Mouse (Mus musculus) embryonic fibroblast, embryonic 13.5 days (primary cell): ENCODE data around the gene Usp7. TPM values are rescaled to one million over a fixed set of nuclear protein-coding genes. Genes with fewer than 3 reads are reported as not detected.

Experiments used
- H3K27ac ChIP-seq: 2 replicates; pipeline ENCODE4 v1.5.1; 2012; ENCODE audit warnings: low read length, control low read depth, inconsistent platforms; ENCODE audit not compliant: insufficient read depth
- H3K4me1 ChIP-seq: 2 replicates; pipeline ENCODE4 v1.6.1; 2011; ENCODE audit warnings: low read length; ENCODE audit not compliant: control insufficient read depth, insufficient read depth
- H3K4me3 ChIP-seq: 2 replicates; pipeline ENCODE4 v1.5.1; 2011; ENCODE audit warnings: mild to moderate bottlenecking, control low read depth, low read length; ENCODE audit not compliant: insufficient read depth
- CTCF ChIP-seq: IDR thresholded peaks from 2 replicates; pipeline ENCODE4 v1.5.1; 2011; ENCODE audit warnings: mild to moderate bottlenecking, control low read depth, low read length, moderate library complexity, borderline replicate concordance; ENCODE audit not compliant: insufficient read depth
- POLR2A ChIP-seq: IDR thresholded peaks from 2 replicates; pipeline ENCODE4 v1.6.1; 2011; ENCODE audit warnings: low read depth, mild to moderate bottlenecking, control low read depth, low read length, moderate library complexity
- polyA plus RNA-seq: library from polyadenylated mRNA; stranded (reverse); fragments of >200 nt; gene quantifications from 2 replicates; pipeline ENCODE4 v1.2.4, GENCODE M21; 2011; ENCODE audit warnings: low read depth; ENCODE audit not compliant: missing spikeins, insufficient read length

Gene Usp7
- polyA plus RNA-seq, 1 experiment = 118 TPM

DNA sequence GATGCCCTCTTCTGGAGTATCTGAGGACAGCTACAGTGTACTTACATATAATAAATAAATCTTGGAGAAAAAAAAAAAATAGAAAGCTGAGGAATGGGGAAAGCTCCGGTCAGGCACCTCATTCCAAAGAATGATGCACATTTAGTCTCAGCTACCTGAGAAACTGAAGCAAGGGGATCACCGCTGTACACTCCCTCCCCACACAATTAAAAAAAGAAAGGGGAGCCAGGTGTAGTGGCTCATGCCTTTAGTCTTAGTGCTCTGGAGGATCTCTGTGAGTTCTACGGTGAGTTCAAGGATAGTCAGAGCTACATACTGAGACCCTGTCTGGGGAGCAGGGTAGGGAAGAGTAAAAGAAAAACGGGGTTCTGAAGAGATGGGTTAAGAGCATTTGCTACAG, 22.6 kb downstream of the Usp7 start:
- Histone ChIP-seq H3K4me3 (no peak overlapping the region), H3K27ac (no peak overlapping the region), H3K4me1 (no peaks in the 10 kb centered on the region)
- no peak for TF ChIP-seq CTCF
- no peak for TF ChIP-seq POLR2A

DNA sequence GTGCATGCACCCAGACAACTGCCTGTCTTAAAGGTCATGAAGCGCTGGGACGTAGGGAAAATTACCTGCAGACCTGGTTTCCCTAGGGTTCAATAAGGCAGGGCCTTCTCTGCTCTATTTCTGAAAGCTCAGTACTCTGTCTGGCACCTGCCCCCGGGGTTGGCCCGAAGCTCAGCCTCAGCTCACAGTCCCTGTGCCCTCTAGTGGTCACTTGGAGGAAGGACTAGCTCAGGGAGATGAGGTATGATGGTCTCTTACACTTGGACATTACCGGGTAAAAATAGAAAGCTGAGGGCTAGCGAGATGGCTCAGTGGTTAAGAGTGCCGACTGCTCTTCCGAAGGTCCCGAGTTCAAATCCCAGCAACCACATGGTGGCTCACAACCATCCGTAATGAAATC, 23.0 kb downstream of the Usp7 start:
- no peak overlapping the region for H3K4me3 ChIP-seq
- H3K27ac ChIP-seq = no peak overlapping the region
- TF ChIP-seq POLR2A = no peak
- TF ChIP-seq CTCF = peak; percentile 79; the same call in 1 of the 2 replicates
- no peaks in the 10 kb centered on the region for H3K4me1 ChIP-seq

DNA sequence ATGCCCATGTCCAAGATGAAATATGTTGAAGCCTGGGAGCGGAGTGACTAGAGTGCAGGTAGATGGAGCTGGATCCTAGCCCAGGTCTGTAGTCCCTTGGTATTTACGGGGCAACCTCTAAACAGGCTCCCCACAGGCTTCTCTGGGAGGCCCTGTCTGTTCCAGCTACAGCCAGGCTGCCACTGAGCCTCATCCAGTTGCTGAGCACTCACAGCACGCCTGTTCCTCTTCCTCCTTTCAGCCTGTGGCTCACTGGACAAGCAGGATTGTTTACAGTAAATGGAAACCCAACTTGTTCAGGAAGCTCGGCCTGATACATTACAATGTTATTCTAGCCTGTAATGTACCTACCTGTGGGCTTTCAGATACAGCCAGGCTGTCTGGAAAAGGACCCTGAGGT, 23.5 kb downstream of the Usp7 start:
- no peak for TF ChIP-seq CTCF
- no peak for TF ChIP-seq POLR2A

DNA sequence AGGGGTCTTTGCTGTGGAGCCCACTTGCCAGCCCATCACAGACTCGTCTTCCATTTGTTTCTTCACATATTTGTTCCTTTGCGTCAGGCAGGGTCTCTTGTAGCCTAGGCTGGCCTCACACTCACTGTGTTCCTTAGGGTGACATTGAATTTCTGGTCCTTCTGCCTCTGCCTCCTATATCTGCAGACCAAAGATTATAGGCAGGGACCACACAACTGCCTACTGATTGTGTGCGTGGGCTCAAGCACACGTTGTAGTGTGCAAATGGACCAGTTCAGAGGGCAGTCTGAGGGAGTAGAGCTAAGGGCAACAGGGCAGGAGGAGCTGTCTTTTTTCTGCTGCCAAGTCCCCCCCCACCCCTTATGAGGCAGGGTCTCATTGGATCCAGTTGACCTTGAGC, 24.0 kb downstream of the Usp7 start:
- Histone ChIP-seq H3K27ac (no peak overlapping the region), H3K4me1 (no peaks in the 10 kb centered on the region)
- TF ChIP-seq CTCF (no peak), POLR2A (no peak)

More for the DNA sequence above, 23.5 kb downstream of the Usp7 start:
- Histone ChIP-seq H3K27ac (no peak overlapping the region), H3K4me3 (no peak overlapping the region), H3K4me1 (no peaks in the 10 kb centered on the region)

DNA sequence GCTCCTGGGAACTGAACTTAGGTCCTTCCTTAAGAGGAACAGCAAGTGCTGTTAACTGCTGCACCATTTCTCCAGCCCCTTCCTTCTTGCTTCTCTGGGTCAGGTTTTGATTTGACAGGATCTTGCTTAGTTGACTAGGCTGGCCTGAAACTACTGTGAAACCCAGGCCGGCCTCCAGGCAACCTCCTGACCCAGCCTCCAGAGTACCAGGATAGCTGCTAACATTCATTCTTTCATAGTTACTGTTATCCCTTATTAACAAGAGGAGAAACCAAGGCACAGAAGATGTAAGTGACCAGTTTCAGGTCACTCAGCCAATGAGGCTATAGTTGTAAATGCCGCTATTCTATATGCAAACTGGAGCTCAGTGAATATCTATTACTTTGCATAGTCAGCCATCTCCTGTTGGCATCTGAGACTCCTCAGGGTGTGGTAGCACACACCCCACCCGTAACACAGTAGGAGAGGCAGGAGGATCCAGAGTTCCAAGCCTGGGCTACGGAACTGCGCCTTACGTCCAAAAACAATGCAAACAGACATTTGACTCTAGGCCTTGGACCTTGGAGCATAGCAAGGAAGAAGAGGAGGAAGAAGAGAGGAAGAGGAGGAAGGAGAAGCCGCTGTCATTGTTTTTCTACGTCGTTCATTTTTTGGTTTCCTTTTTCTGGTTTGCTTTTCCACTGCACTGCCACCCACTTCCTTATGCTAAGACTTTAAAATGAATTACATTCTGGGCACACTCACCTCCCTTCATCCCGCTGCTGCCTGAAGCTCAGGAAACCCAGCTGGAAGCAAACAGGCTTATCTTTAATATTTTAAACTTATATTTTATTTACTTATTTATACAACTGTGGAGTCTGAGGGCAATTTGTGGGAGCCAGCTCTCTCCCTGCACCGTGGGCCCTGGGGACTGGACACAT, 24.7 kb downstream of the Usp7 start:
- no peak overlapping the region for H3K4me3 ChIP-seq
- no peak overlapping the region for H3K27ac ChIP-seq
- H3K4me1 ChIP-seq = no peaks in the 10 kb centered on the region
- TF ChIP-seq POLR2A = no peak
- TF ChIP-seq CTCF = no peak

More for the DNA sequence above, 24.0 kb downstream of the Usp7 start:
- H3K4me3 ChIP-seq = no peak overlapping the region

DNA sequence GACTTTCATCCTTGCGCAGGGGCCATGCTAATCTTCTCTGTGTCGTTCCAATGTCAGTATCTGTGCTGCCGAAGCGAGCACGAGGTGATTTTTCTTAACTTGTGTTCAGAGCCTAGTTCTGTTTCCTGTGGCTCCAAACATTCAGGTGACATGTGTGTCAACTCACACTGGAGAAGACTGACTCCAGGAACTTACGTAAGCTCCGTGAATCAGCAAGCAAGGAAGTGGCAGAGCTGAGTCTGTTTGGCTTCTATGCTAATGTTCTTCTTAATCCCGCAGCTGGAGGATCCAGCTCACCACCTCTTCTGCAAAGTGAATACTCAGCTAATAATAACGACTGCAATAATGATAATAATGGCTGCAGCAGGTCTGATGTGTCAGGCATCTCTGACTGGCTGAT, 25.9 kb downstream of the Usp7 start:
- Histone ChIP-seq H3K27ac (no peak overlapping the region), H3K4me3 (no peak overlapping the region), H3K4me1 (no peaks in the 10 kb centered on the region)
- TF ChIP-seq POLR2A = no peak
- no peak for TF ChIP-seq CTCF

DNA sequence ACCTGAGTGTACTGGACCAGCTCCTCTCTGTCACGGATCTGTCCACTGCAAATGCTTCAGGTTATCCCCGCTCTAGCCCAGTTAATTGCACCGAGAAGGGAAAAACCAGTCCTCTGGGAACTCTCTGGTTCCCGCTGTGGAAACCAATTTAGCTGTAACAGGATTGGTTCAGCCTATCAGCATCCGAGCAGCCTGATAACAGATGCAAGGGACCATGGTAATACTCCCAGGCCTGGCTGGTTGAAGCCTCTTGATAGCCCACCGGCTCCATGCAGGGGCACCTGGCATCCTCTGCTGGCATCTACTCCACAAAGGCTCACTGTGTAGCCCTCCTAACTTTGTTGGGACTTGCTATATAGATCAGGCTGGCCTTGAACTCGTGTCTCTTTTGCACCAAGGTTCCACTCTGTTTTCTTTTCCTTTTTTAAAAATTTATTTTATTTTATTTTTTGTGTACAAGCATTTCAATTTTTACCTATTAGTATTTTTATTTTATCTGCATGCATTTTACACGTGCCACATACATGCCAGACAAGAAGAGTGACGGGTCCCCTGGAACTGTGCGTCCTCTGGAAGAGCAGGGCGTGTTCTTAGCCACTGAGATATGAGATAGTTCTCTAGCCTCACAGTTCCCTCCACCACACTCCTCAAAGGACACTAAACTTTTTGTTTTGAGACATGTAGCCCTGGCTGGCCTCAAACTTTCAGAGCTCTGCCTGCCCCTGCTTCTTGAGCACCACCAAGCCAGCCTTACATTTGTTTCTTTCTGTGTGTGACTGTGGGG, 27.8 kb downstream of the Usp7 start:
- no peaks in the 10 kb centered on the region for H3K4me1 ChIP-seq
- no peak overlapping the region for H3K27ac ChIP-seq
- no peak for TF ChIP-seq CTCF
- H3K4me3 ChIP-seq = no peak overlapping the region

DNA sequence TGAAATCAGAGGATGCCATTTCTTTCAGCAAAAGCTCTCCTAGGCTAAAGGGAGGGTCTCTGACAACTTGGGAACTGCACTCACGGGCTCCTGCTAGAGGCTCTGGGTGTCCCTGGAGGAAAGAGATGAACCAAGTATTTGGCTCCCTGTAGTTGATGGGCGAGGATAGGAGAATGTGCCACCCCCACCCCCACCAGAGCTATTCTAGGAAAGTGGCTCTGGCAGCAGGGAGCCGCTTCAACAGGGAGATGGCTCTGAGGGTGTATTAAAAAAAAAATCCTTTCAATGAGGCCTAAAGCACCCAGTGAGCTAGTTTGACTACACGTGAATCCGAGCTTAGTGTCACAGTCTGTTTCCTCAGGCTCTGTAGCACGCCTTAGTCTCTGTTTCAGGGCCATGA, 29.1 kb downstream of the Usp7 start:
- H3K4me3 ChIP-seq = no peak overlapping the region

DNA sequence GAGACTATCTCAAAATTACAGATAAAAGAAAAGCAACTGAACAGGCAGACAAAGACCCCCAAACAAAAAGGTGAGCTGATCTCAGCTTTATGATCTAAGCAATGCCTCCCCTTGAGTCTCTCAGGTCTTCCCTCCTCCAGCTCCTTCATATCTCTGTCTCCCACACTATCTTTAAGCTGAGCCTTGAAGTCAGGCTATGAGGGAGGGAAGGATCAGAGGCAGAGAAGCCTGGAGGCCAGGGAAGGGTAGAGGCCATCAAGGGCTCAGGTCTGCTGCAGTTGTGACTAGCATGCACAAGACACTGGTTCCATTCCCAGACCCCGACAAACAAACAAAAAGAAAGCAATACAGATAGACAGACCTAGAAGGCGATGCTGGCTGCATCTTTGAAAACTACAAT, 30.2 kb downstream of the Usp7 start:
- Histone ChIP-seq H3K27ac (no peak overlapping the region), H3K4me3 (no peak overlapping the region), H3K4me1 (no peaks in the 10 kb centered on the region)
- no peak for TF ChIP-seq POLR2A
- no peak for TF ChIP-seq CTCF

More for the DNA sequence above, 29.1 kb downstream of the Usp7 start:
- TF ChIP-seq CTCF (no peak), POLR2A (no peak)
- no peaks in the 10 kb centered on the region for H3K4me1 ChIP-seq
- no peak overlapping the region for H3K27ac ChIP-seq

DNA sequence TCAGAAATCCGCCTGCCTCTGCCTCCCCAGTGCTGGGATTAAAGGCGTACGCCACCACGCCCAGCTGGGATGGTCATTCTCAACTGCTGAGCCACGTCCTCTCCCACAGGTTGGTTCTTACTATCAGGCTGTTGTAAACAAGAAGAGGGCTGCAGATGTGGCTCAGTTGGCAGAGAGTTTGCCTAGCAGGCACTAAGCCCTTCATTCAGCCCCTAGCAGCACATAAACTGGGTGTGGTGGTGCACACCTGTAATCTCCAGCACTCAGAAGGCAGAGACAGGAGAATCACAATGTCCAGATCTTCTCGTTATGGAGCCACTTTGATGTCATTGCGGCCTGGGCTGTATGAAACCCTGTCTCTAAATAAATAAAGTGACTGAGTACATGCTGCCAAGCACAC, 31.1 kb downstream of the Usp7 start:
- no peak overlapping the region for H3K4me3 ChIP-seq
- no peak for TF ChIP-seq POLR2A
- TF ChIP-seq CTCF = no peak
- no peaks in the 10 kb centered on the region for H3K4me1 ChIP-seq
- no peak overlapping the region for H3K27ac ChIP-seq
